Mouse (Mus musculus): ENCODE measurements around the gene Cenpk. TPM values are rescaled to one million over a fixed set of nuclear protein-coding genes. Genes with fewer than 3 reads are reported as not detected.

Gene Cenpk
- total and polyA plus RNA-seq, 3 experiments: 8.9 to 408 (median 20.3) TPM

- peak; percentile 97 for TF ChIP-seq E2F4 (IDR thresholded peaks at IDR 0.05; ENCODE audit: borderline replicate concordance, low read depth, low read length)
- no peak for TF ChIP-seq JUND (IDR thresholded peaks at IDR 0.05; ENCODE audit: low read depth, low read length)
- no peak for TF ChIP-seq MYC (IDR thresholded peaks at IDR 0.05; ENCODE audit: low read depth, low read length)
- peak; percentile 79 to 90 for TF ChIP-seq POLR2A (IDR thresholded peaks at IDR 0.05; ENCODE audit: control insufficient read depth in 1 of 2, insufficient read depth in 1 of 2, low read depth in 1 of 2, low read length in 2 of 2, poor library complexity in 1 of 2)
Observed at GRCm38 (mm10) chr13:104228384-104229066, at the start of gene Cenpk, which contains the start of gene Ppwd1 (continued).

GRCm38 (mm10) chr13:104178650-104179121, 49.7 kb upstream of the Cenpk start, which contains the start of gene Trim23:
Trim23 (plus strand) TSS chr13:104178797.
- Histone ChIP-seq H3K36me3 (ENCODE audit: control insufficient read depth in 1 of 2, insufficient read depth in 2 of 2, low read length in 2 of 2) (peaks cover 1 to 8% of the 10 kb centered on the region in 2 experiments), H3K4me1 (ENCODE audit: control insufficient read depth in 1 of 2, insufficient read depth in 2 of 2, low read length in 2 of 2) (peaks cover 0 to 2% of the 10 kb centered on the region in 2 experiments; a peak in 3 of 4 replicates), H3K9ac (ENCODE audit: control insufficient read depth, low read depth, low read length, poor library complexity, severe bottlenecking) (peak within 1 kb of the TSS; percentile 89), H3K9me3 (replicated peaks; ENCODE audit: insufficient read depth, low read length) (no peaks in the 10 kb centered on the region), H3K4me3 (ENCODE audit: control insufficient read depth in 1 of 2, insufficient read depth in 1 of 2, low read depth in 2 of 2, low read length in 2 of 2) (peak within 1 kb of the TSS; percentile 64 to 89), H3K27me3 (ENCODE audit: control insufficient read depth in 1 of 2, insufficient read depth in 2 of 2, low read length in 2 of 2) (no peaks in the 10 kb centered on the region), H3K27ac (ENCODE audit: control insufficient read depth, low read depth, low read length) (peak within 1 kb of the TSS; percentile 97), H3K79me2 (ENCODE audit: control insufficient read depth, insufficient read depth, low read length, poor library complexity) (peaks cover 27% of the 10 kb centered on the region)
- peak; percentile 99 for DNase-seq (ENCODE audit: low read depth, low spot score)
- TF ChIP-seq CTCF (IDR thresholded peaks at IDR 0.05 in 2 of 3, conservative IDR thresholded peaks at IDR 0.05 in 1 of 3; ENCODE audit: control insufficient read depth in 1 of 3, insufficient read depth in 1 of 3, low read depth in 2 of 3, low read length in 3 of 3, poor library complexity in 1 of 3, severe bottlenecking in 1 of 3): 0 out of 6 replicates have a peak, but pooled peaks of 1 of the 3 experiments have one; percentile 4
- TF ChIP-seq RAD21 (IDR thresholded peaks at IDR 0.05; ENCODE audit: low read depth, low read length): no peak
- TF ChIP-seq JUND (IDR thresholded peaks at IDR 0.05; ENCODE audit: low read depth, low read length): no peak
- TF ChIP-seq MAFK (IDR thresholded peaks at IDR 0.05; ENCODE audit: borderline replicate concordance, low read depth, low read length): no peak
- peak; percentile 45 for TF ChIP-seq MAX (IDR thresholded peaks at IDR 0.05; ENCODE audit: low read length)
- peak; percentile 100; the same call in 1 of the 2 replicates for TF ChIP-seq NRF1 (IDR thresholded peaks at IDR 0.05; ENCODE audit: insufficient read depth, low read depth, low read length, poor library complexity, severe bottlenecking)
- peak; percentile 23; the same call in 1 of the 2 replicates for TF ChIP-seq TCF12 (IDR thresholded peaks at IDR 0.05; ENCODE audit: low read depth, low read length)
- TF ChIP-seq TBP (IDR thresholded peaks at IDR 0.05; ENCODE audit: low read depth, low read length): no peak
- TF ChIP-seq TAL1 (IDR thresholded peaks at IDR 0.05; ENCODE audit: low read length): no peak
- no peak for TF ChIP-seq SMC3 (IDR thresholded peaks at IDR 0.05; ENCODE audit: low read depth, low read length)
- peak; percentile 53; the same call in 1 of the 2 replicates for TF ChIP-seq MXI1 (IDR thresholded peaks at IDR 0.05; ENCODE audit: low read depth, low read length)
- no peak for TF ChIP-seq RCOR1 (IDR thresholded peaks at IDR 0.05; ENCODE audit: low read depth, low read length)
- TF ChIP-seq MYC (IDR thresholded peaks at IDR 0.05; ENCODE audit: low read depth, low read length): no peak
- TF ChIP-seq POLR2A (IDR thresholded peaks at IDR 0.05; ENCODE audit: control insufficient read depth in 1 of 2, insufficient read depth in 1 of 2, low read depth in 1 of 2, low read length in 2 of 2, poor library complexity in 1 of 2): peak; percentile 83 to 94
- TF ChIP-seq E2F4 (IDR thresholded peaks at IDR 0.05; ENCODE audit: borderline replicate concordance, low read depth, low read length): 0 out of 2 replicates have a peak, but pooled peaks have one; percentile 43
- TF ChIP-seq BHLHE40 (IDR thresholded peaks at IDR 0.05; ENCODE audit: borderline replicate concordance, low read depth, low read length): no peak
- TF ChIP-seq ELF1 (IDR thresholded peaks at IDR 0.05; ENCODE audit: low read depth, low read length): peak; percentile 35; the same call in 1 of the 2 replicates
- TF ChIP-seq USF2 (IDR thresholded peaks at IDR 0.05; ENCODE audit: borderline replicate concordance in 1 of 2, insufficient read depth in 1 of 2, low read depth in 1 of 2, low read length in 2 of 2): no peak
- no peak for TF ChIP-seq UBTF (IDR thresholded peaks at IDR 0.05; ENCODE audit: borderline replicate concordance, insufficient read depth, low read depth, low read length)
- TF ChIP-seq POLR2AphosphoS5 (IDR thresholded peaks at IDR 0.05; ENCODE audit: borderline replicate concordance, low read depth, low read length): no peak
- peak; percentile 80 for TF ChIP-seq NELFE (IDR thresholded peaks at IDR 0.05; ENCODE audit: low read depth, low read length)
- no peak for TF ChIP-seq MYB (IDR thresholded peaks at IDR 0.05; ENCODE audit: low read depth, low read length)
- peak; percentile 83 for TF ChIP-seq HCFC1 (IDR thresholded peaks at IDR 0.05; ENCODE audit: low read depth, low read length)
- TF ChIP-seq ZMIZ1 (IDR thresholded peaks at IDR 0.05; ENCODE audit: low read depth, low read length): peak; percentile 83; the same call in 1 of the 2 replicates
- TF ChIP-seq USF1 (IDR thresholded peaks at IDR 0.05; ENCODE audit: low read depth, low read length): peak; percentile 74
- TF ChIP-seq CHD2 (IDR thresholded peaks at IDR 0.05; ENCODE audit: low read length): no peak
- no peak for TF ChIP-seq ETS1 (IDR thresholded peaks at IDR 0.05; ENCODE audit: low read depth, low read length)
- TF ChIP-seq POLR2AphosphoS2 (IDR thresholded peaks at IDR 0.05; ENCODE audit: low read length): peak; percentile 29; the same call in 1 of the 2 replicates
- no peak for TF ChIP-seq ZC3H11A (IDR thresholded peaks at IDR 0.05; ENCODE audit: low read depth, low read length)
- no peak for TF ChIP-seq CHD1 (IDR thresholded peaks at IDR 0.05; ENCODE audit: low read depth, low read length)
- TF ChIP-seq SIN3A (IDR thresholded peaks at IDR 0.05; ENCODE audit: low read length): no peak; the same call in 1 of the 2 replicates
- no peak for TF ChIP-seq ZKSCAN1 (IDR thresholded peaks at IDR 0.05; ENCODE audit: low read depth, low read length)
